Mouse (Mus musculus) left cerebral cortex, postnatal 4 days (tissue): ENCODE measurements around the gene Bcs1l. TPM values are rescaled to one million over a fixed set of nuclear protein-coding genes. Genes with fewer than 3 reads are reported as not detected.

Experiments
- DNase-seq: peaks from one replicate; pipeline ENCODE4 v3.0.0-alpha.2; 2022
- intact Hi-C: fragments of 180-260 bp; cut with DNase I; formaldehyde crosslinking; loops from one replicate; pipeline ENCODE4 v1.15.1; 2025
- total RNA-seq, 2 experiments: library from RNA; stranded (reverse); gene quantifications; 2 replicates each; pipeline ENCODE4 v1.2.3; 2021

Bcs1l gene
- 10 to 100 TPM; 19.8 to 24.1 TPM for total RNA-seq

DNA sequence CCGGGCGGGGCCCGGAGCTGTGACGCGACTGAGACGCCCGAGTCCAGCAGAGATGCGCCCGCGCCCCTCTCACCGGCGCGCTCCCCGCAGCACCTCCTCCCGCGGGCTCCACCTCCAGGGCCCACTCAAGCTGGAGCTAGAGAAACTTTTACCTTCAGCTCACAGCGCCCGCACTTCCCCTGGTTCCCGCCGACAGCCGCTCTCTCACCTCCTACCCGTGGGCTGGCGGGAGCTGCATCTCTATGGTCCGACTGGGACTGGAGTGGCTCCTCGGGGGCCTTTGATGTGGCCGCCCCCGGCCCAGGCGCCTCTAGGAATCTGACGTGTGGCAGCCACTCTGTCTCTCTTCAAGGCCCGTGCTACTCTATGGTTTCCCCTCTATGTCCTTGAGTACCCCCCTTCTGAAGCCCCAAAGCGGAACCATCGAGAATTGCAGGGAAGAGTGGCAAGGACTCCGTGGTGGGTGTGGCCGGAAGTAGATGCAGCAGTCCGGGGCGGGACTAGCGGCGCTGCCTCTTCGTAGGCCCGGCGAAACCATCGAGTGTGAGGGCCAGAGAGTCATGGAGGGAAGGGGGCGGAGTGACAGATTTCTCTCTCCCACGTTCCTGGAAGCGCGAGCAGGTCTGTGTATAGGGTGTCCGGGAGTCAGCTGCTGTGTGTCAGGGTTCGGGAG, at the start of gene Bcs1l, which contains the start of gene Zfp142:
Gene Bcs1l, plus strand, starts transcription at position 517 of the 673 bp plus-strand sequence.
Gene Zfp142, minus strand, starts transcription at position 474 of the 673 bp plus-strand sequence.
- peak; percentile 99 for DNase-seq
- intact Hi-C loops: no loop called here

DNA sequence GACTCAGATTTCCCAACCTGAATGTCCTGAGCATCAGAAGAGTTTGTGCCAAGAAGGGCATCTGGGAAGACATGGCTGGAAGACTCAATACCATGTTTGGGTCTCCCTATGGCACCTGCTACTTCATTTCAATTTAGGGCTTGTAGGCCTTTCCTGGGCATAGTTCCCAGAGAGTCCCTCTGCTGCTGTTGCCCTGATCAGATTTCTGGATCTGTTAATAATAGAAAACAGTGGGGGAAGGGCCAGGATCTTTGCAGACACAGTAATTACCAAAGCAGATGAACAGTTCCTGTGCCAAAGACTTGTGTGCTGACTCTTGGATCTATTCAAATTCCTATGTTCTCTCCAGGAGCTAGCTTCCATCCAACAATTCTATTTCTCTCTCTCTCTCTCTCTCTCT, 49.4 kb upstream of the Bcs1l start:
- intact Hi-C loops: no loop called here
- DNase-seq: peak; percentile 72

DNA sequence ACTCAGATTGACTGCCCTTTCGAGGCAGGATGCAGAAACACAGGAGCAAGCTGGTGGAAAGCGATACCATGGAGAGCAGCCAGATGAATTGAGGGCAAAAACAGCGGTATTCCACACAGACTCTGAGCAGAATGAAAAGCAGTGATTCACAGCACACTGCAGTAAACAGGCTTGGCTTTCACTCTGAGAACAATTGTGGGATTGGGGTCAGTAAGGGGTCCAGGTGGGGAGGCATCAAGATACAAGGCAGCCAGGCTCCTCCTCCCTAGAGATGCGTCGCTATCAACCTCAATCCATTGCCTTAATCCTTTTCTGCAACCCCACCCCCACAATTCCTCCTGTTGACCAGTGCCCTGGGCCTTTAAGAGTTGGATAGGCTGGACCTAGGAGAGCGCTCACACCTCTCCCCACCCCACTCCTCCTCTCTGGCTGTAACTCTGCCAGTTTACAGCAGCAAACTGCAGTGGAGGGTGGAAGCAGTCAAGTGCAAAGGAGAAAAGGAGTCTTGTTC, 45.6 kb upstream of the Bcs1l start, which contains the start of gene Plcd4:
Gene Plcd4, plus strand, starts transcription at position 438 of the 511 bp plus-strand sequence.
- intact Hi-C loops: no loop called here
- peak; percentile 34 for DNase-seq

DNA sequence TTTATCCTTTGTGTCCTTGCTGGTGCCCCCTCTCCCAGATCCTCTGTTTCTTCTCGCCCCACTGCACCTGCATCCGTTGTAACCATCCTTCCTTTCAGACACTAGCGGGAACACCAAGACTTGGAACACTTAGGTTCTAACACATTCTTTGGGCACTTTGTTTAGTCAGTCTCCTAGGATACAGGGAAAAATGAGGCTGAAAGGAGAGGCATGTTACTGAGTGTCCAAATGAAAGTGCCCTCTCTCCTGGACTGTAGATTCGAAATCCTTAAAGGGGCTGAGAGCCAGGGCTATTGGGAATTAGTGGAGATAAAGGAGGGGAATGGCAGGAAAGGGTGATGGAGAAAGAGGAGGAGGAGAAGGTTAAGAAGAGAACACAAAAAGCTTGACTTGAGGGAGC, 43.9 kb upstream of the Bcs1l start, which contains the start of gene Usp37:
Gene Usp37, minus strand, starts transcription at position 101 of the 400 bp plus-strand sequence.
- intact Hi-C loops: no loop called here
- DNase-seq: no peak

DNA sequence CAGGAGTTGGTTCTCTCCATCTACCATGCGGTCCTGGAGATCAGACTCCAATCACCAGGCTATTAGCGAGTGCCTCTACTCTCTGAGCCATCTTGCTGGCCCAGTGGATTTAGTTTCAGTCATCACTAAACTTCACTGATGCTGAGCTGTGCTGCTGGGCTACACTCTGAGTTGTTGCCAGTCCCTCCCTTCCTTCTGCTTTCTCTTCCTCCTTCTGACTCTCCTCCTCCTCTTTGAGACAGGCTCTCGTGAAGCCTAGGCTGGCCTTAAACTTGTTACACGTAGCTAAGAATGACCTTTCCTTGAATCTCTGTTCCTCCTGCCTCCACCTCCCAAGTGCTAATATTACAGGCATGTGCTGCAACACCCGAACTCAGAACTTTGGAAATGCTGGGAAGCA, 29.0 kb upstream of the Bcs1l start:
- DNase-seq: no peak
- intact Hi-C loops: no loop called here

DNA sequence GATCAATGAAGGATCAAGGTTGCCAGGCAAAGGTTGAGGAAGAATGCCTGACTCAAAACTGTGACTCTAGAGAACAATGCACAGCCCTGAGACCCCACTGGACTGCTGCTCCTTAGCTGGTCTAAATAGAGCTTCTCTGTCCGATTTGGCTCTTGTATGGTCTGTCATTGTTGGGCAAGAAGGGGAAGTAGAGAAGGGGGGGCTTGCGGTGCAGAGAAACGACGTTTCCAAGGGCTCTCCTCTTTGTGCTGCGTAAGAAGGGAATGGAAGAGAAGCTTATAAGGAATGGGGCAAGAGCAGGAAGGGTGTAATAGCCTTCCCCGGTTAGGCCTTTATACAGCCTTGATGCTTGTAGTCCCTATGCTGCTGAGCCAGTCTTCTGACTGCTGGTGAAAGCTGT, 22.3 kb upstream of the Bcs1l start:
- intact Hi-C loops: loop anchor here (5.0 kb wide), 1 partner anchor 39 kb away; no protein-coding TSS in a partner anchor
- DNase-seq: no peak

DNA sequence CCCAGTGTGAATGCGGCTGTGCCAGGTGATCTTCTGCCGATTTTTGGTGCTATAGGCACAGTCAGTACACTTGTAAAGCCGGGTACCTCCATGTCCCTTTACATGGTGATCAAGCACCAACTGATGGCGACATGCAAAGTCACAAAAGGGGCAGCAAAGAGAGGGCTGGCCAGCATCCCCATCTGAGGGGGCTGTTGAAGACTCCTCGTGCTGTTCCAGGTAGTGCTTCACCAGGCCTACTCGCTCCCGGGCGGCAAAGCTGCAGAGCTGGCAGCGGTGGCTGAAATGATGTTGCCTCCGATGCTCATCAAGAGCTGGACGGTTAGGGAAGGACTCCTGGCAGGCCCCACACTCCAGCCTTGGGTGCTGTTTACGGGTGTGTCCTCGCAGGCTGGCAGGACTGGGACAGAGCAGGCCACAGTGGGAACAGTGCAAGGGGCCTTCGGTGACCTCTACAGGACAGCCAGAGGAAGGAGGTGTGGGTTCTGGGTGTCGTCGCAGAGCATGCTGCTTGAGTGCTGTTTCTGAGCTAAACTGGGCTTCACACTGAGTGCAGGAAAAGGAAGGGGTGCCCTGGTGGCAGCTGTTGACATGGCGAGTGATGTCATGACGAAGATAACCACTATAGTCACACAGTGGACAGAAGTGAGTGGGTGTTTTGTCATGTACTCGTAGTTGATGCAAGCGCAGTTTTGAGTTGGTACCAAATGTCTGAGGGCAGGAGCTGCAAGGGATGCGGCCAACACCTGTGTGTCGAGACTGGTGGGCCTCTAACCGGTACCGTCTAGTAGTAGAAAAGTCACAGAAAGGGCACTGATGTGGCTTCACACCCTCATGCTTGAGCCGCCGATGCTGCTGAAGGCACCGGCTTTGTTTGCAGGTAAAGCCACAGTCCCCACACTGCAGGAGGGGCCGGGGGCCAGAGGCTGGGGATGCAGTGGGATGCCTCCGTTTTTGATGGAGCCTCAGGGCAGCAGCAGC, 18.1 kb upstream of the Bcs1l start:
- intact Hi-C loops: loop anchor here (5.0 kb wide), 1 partner anchor 43 kb away; no protein-coding TSS in a partner anchor

DNA sequence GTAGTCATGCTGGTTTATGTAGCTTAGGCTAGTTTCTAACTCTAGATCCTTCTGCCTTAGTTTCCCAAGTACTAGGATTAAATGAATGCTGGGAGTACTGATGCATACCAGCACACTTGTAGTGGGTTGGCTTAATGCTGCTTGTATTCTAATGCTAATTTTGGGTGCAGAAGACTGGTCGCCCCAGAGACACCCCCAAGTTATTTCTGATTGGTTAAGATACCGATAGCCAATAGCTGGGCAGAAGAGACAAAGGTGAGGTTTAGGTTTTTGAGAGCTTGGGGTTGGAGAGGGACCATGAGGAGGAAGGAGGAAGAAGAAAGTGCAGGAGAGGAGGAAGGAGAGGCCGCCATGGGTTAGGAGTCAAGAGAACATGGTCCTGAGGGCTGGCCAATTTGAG, 5.5 kb upstream of the Bcs1l start:
- intact Hi-C loops: no loop called here
- DNase-seq: no peak

More for the DNA sequence above, 18.1 kb upstream of the Bcs1l start:
- no peak for DNase-seq

DNA sequence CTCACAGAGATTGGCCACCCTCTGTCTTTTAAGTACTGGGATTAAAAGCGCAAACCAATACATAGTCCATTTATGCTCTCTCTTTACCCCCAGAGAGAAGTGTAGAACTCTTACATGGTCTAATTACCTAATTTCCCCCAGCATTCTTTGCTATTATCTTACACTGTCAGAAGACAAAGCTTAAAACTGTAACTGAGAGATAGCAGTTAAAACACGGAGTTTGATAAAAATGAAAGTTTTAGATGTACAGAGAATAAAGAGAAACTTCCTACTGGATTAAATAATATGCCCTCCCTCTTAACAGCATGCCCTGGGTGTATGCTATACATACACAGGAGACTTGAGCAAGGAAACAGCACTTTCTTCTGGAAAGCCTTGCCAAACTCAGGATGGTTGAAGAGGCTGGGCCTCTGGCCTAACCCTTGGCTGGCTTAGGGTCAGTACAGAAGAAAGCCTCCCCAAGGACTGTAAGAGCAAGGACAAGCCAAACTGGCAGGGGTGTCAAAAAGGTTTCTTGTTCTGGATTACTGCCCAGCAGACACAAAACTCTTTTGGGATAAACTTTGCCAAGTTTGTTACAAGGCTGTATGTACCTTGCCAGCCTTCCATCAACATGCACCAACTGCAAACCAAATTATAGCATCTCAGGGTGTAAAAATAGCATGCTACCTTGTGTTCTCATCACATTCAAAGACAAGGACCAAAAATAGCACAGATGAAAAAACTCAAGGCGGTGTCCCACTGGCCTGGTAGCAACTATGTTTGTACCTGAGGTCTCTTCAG, 3.3 kb upstream of the Bcs1l start:
- intact Hi-C loops: no loop called here
- DNase-seq: no peak

DNA sequence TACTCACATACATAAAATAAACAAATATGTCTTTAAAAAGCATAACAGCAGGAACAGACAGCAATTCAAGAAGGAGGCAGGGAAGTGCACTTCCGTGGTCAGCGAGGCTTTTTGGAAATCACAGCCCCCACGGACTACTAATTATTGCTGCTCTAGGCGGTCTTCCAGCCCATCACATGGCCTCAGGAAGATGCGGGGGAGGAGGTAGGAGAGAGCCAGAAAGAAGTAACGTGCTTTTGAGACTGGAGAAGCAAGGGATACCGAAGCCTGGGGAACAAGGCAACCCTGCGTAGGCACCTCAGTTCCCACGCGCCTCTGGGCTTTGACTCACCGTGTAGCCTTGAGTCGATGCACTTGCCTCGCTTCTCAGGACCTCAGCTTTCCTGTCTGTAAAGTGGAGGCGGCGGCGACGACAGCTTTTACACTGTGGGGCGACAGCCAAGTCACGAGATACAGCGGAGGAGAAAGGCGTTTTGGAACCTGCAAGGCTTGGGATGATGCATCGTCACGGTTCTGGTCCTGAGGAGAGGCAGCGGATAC, 786 bp upstream of the Bcs1l start:
- peak; percentile 11 for DNase-seq
- intact Hi-C loops: no loop called here

DNA sequence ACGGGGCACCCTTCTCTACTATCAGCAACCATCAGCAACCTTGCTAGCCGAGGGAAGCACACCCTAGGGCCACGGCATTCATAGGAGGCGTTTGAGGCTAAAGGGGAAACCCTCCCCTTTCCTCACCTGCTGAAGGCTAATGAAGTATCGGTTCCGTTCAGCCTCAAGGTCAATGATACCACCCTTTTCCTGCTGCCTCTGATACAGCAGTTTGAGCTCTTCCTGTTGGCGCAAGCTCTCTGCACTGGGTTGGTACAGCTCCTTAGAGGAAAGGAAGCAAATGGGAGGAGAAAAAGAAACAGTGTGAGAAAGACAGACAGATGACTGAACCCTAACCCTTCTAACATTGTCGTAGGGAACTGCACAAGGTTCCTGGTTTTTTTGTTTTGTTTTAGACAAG, 6.3 kb downstream of the Bcs1l start:
- intact Hi-C loops: no loop called here
- no peak for DNase-seq

DNA sequence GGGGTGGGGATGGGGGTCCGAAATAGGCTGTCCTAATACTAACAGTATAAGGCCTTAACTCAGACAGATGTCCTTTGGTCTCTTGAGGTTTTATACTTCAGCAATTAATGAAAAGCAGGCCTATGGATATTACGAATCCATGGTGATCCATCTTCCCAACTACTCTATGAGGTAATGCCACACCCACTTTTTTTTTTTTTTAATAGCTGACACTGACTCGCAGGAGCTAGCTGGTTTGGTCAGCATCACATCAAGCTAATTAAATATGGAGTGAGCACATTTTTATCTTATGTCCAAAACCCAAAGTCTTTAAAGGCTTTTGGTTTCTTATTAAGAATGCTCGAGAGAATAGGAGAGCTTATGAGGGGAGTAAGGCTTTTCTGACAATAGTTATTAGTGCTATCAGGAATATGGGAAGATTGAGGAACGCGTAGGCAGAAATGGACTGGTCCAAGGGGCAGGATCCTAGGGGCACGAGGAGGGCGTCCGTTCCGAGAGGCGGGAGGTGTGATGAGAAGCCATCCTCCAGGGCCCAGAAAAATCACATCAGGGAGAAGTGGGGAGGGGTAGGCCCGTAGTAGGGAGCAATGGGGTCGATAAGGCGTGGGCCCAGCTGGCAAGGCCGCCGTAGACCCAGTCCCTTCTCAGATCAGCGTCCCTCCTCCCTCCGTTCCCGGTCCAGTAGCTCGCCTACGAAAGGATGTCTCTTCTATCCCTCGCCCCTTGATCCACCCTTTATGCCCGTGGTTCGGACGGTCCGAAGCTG, 12.6 kb downstream of the Bcs1l start:
- intact Hi-C loops: no loop called here
- DNase-seq: no peak

DNA sequence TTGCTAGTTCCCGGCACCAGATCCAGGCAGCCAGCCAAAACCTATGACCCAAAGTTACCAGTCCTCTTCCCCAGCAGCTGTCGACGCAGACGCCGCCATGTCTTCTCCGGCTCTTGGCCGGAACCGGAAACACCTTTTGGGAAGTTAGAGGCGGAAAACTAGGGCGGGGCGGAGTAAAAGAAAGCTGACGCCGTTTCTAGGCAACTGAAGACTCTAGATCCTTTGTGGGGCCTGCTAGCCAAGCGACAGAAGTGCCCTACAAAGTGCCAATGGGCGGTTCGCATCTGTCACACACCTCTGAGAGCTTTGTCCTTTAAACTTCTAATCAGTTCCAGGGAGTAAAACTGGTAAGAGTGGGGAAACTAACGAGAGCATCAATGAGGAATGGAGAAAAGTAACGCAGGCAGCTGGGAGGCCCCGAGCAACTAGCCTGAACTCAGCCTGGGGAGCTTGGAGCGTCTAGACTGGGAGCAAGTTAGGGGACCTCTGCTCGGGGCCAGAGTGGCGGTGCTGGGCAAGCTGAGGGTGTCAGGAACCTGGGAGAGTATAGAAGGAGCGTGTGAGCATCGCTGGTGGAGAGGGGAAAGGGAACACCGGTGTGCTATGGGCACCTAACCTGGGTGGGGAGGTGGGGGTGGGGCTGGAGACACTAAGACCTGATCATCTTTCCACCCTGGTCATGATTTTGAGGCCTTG, 13.3 kb downstream of the Bcs1l start, which contains the start of the genes Rnf25 and Stk36:
Gene Rnf25, minus strand, starts transcription at position 131 of the 696 bp plus-strand sequence.
Gene Stk36, plus strand, starts transcription at position 179 of the 696 bp plus-strand sequence.
- DNase-seq: peak; percentile 84
- intact Hi-C loops: no loop called here

DNA sequence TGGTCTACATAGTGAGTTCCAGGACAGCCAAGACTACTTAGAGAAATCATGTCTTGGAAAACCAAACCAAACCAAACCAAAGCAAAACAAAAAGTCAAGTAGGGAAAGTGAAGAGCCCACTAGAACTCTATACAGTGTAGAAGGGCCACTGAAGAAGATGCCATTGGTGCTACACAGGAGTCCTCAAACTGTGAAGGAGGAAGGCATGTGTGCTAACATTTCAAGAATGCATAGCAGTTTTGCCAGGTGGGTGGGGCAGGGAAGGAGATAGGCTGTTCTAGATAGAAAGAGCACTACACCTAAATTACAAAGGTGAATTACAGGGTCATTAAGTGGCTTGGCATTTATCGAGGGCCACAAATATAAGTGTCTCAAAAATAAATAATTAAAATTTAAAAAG, 36.1 kb downstream of the Bcs1l start:
- intact Hi-C loops: no loop called here
- DNase-seq: no peak

DNA sequence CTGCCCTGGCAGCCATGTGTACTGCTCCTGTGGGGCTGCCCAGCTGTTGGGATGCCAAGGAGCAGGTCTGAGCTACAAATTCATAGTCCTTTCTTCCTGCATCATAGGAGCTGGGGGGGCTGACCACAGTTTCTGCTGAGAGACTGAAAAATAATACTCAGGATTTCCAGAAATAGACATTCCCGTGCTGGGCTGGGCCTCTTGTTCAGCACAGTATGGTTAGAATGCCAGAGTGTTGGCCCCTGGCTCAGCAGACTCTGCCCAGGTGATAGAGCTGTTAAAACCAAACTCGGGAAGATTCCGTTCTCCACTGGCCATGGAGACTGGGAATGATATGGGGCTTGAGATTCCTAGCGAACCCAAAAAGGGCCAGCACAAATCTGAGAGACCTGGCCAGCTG, 38.0 kb downstream of the Bcs1l start:
- intact Hi-C loops: no loop called here
- no peak for DNase-seq

DNA sequence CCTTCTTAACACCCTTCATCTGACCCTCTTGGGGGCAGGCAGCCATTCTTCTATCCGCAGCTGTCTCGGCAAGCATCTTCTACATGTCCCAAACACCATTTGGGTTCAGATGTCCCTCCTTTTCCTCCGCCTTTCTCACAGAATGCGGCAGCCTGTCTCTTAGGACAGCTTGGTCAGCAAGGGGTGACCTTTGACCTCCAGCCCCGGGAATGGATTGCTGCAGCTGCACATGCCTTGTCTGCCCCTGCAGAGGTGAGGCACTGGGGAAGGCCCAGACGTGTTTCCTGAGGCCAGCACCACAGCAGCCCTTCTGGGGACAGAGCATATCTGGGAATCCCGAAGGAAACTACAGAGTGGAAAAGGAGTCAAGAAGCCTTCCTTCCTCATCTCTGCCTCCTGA, 39.9 kb downstream of the Bcs1l start:
- intact Hi-C loops: no loop called here
- DNase-seq: no peak

DNA sequence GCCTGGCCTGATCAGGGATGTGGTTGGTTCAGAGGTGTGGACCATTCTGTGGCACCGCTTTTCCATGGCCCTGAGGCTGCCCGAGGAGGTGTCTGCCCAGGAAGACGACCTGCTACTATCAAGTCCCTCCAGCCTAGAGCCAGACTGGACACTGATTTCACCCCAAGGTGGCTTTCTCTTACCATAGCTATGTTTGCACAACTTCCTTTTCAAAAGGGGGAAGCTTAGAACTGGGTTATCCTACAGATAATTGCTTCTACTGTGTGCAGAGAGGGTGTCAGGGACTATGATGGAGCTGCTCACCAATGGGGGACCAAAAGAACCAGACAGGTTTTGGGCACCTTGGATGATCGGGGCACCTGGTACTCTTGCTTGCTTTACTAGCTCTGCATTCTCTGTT, 44.6 kb downstream of the Bcs1l start:
- intact Hi-C loops: no loop called here

More for the DNA sequence above, 44.6 kb downstream of the Bcs1l start:
- DNase-seq: no peak
